Mouse (Mus musculus) testis, postnatal 14 days (tissue): ENCODE data around the gene Qrfp.

Experiments
- DNase-seq: peaks from one replicate; pipeline ENCODE4 v3.0.0; 2021; ENCODE audit warnings: low spot score

Gene Qrfp

GRCm38 (mm10) chr2:31815367-31815766 lies 5.0 kb upstream of the Qrfp start:
- peak; percentile 47 for DNase-seq

GRCm38 (mm10) chr2:31814699-31815098 lies 4.3 kb upstream of the Qrfp start:
- no peak for DNase-seq

- no peak for DNase-seq
Measured at GRCm38 (mm10) chr2:31813641-31814040, 3.3 kb upstream of the Qrfp start.

- DNase-seq: no peak
Measured at GRCm38 (mm10) chr2:31811086-31811958, 942 bp upstream of the Qrfp start.

GRCm38 (mm10) chr2:31809358-31809740 lies 1.0 kb downstream of the Qrfp start:
- DNase-seq: no peak

GRCm38 (mm10) chr2:31808410-31809357 lies 1.7 kb downstream of the Qrfp start:
- DNase-seq: no peak

GRCm38 (mm10) chr2:31806639-31807382 lies 3.6 kb downstream of the Qrfp start:
- no peak for DNase-seq

GRCm38 (mm10) chr2:31803480-31803879 lies 6.9 kb downstream of the Qrfp start:
- no peak for DNase-seq

- no peak for DNase-seq
Measured at GRCm38 (mm10) chr2:31802811-31803210, 7.6 kb downstream of the Qrfp start.

- DNase-seq: no peak
Measured at GRCm38 (mm10) chr2:31801416-31801815, 9.0 kb downstream of the Qrfp start.

- no peak for DNase-seq
Measured at GRCm38 (mm10) chr2:31796943-31797342, 13.4 kb downstream of the Qrfp start.

- DNase-seq: no peak
Measured at GRCm38 (mm10) chr2:31792611-31793010, 17.8 kb downstream of the Qrfp start.

GRCm38 (mm10) chr2:31791260-31791659 lies 19.1 kb downstream of the Qrfp start:
- no peak for DNase-seq

GRCm38 (mm10) chr2:31790728-31791251 lies 19.6 kb downstream of the Qrfp start:
- no peak for DNase-seq

- no peak for DNase-seq
Measured at GRCm38 (mm10) chr2:31789215-31789614, 21.2 kb downstream of the Qrfp start.

GRCm38 (mm10) chr2:31788227-31788626 lies 22.2 kb downstream of the Qrfp start:
- no peak for DNase-seq

GRCm38 (mm10) chr2:31787029-31787428 lies 23.4 kb downstream of the Qrfp start:
- DNase-seq: peak; percentile 47

GRCm38 (mm10) chr2:31785074-31785473 lies 25.3 kb downstream of the Qrfp start:
- peak; percentile 45 for DNase-seq

- no peak for DNase-seq
Measured at GRCm38 (mm10) chr2:31782958-31783602, 27.3 kb downstream of the Qrfp start.

GRCm38 (mm10) chr2:31779258-31779657 lies 31.1 kb downstream of the Qrfp start:
- DNase-seq: no peak

- DNase-seq: no peak
Measured at GRCm38 (mm10) chr2:31776479-31776878, 33.9 kb downstream of the Qrfp start.
